Mouse (Mus musculus) right cerebral cortex, postnatal 10 days (tissue): Measurements from ENCODE around the gene Mthfd1.
A peak's percentile ranks its signal among the peaks of the same experiment; 100 is the strongest.

Experiments
- DNase-seq, 2 experiments: peaks; one replicate each; pipeline ENCODE4 v3.0.0; 2021; ENCODE audit warnings: low spot score in 2 of 2

Gene Mthfd1

DNA sequence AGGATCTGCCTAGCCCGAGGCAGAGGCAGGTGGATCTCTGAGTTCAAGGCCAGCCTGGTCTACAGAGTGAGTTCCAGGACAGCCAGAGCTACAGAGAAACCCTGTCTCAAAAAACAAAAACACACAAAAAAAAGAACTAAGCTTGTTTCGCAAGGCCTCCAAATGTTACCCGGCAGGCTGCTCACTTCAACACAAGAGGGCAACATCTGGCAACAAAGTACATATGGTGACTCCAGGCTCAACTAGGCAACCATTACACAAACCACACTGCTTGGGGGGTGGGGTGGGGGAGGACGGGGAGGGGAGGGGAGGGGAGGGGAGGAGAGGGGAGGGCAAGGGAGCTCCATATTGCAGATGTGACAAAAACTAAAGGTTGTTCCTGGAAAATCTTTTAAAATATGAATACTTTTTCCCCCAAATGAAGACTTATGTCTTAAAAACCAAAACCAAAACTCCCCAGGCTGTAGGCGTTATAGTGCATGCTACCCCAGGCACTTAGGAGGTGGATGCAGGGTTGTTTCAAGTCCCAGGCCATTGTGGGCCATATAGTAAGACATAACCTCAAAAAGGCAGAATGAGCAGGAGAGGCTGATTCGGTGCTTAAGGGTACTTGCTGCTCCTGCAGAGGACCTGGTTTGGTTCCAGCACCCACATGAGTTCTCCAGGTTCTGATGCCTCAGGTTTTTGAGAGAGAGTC is 90.8 kb downstream of the Mthfd1 start:
- DNase-seq = no peak

DNA sequence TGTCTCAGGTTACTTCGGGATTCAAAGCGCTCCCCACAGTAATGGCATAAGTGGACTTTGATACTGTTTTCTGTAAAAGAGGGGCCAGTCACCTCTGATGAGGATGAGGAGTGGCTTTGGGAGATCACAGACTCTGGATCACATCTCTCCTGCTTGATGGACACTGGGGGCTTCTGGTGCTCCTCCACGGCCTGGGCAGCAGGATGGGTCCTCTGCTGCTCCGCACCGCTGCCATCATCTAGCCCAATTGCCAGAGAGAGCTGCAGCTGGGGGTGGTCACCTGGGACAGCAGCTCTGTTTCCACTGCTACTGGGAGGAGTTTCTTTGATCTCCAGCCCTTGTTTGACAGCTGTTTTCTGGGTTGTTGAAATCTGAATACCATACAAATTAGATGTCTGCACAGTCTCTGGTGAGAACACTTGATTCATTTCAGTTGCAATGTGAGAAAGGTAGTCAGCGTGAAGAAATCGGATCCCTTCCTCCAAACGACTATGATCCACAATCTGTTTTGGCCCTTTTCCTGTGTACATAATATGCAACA is 94.7 kb downstream of the Mthfd1 start:
- no peak for DNase-seq

DNA sequence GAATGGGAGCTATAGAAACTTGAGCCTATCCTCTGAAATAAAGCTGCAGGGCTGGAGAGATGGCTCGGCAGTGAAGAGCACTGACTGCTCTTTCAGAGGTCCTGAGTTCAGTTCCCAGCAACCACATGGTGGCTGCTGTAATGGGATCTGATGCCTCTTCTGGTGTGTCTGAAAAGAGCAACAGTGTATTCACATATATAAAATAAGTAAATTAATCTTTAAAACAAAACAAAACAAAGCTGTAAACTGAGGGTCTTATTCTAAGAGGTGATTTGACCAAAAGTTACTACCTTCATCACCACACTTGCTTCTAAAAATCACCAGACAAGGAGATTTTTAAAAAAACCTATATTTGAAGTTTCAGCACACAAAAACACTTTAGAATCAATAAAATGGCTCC is 105.8 kb downstream of the Mthfd1 start:
- no peak for DNase-seq

DNA sequence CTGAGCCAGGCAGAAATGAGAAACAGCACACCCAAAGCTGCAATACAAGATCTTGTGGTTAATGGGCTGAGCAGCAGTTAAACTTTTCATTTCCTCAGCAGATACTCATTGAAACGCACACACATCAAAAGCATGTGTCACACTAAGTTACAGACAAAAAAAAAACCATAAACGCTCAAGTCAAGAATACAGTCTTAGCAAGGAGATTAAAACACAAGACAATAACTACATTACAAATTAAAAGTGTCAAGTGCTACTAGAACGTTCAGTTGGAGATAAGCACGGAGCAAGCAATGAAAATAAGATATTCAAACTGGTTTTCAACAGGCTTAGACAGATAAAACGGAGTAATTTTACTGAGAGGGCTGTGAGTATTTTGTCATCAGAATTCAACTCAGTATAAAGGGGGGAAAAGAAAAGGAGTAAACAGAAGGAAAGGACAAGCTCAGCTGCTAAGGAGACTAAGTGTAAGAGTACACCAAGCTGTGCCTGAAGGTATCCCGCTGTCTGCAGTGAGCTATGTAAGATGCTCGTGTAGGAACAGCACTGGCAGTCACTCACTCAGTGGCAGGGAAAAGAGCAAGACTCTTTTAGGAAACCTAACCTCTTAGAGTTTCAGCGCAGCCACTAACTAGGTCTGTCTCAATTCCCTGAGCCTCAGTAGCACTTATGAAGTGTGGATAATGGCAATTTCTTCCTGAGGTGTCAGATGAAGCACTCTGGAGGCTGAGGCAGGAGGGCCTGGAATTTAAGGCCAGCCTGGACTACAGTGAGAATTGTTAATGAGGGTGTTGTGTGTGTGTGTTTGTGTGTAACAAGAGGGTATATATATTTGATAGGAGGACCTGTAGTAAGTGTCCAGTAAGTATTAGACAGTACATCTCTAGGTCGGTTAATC is 106.6 kb downstream of the Mthfd1 start:
- DNase-seq = no peak

DNA sequence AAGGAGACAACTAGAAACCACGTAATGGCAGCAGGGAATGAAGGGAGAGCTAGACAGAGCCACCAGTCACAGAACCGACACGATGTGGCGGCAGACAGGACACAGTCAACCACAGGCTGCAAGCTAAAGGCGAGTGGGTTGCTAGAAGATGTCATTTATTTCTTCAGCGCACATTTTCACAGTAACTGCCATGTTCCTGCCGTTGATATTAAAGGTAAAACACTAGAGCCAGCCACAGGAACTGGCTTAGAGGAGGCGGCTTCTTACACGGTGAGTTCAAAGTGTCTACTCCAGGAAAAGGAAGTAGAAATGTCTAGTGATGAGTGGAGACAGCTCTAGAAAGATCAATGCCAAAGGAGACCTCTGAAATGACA is 107.2 kb downstream of the Mthfd1 start:
- no peak for DNase-seq

DNA sequence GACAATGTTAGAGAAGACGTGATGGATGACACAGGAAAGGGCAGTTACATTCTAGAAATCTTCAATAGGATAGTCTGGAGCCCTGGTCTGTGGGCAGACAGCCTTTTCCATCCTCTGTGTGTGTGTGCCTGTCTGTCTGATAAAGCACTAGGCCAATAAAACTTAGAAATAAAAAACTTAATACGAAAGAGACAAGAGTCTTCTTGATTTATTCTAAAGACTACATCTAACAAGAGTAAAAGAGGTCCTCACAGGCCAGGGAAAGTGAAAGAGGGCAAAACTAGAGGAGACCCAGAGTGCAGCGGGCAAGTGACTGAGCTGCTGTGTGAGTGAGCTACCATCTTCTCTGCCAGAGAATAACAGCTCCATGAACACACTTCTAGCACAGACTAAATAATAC is 111.2 kb downstream of the Mthfd1 start:
- no peak for DNase-seq

DNA sequence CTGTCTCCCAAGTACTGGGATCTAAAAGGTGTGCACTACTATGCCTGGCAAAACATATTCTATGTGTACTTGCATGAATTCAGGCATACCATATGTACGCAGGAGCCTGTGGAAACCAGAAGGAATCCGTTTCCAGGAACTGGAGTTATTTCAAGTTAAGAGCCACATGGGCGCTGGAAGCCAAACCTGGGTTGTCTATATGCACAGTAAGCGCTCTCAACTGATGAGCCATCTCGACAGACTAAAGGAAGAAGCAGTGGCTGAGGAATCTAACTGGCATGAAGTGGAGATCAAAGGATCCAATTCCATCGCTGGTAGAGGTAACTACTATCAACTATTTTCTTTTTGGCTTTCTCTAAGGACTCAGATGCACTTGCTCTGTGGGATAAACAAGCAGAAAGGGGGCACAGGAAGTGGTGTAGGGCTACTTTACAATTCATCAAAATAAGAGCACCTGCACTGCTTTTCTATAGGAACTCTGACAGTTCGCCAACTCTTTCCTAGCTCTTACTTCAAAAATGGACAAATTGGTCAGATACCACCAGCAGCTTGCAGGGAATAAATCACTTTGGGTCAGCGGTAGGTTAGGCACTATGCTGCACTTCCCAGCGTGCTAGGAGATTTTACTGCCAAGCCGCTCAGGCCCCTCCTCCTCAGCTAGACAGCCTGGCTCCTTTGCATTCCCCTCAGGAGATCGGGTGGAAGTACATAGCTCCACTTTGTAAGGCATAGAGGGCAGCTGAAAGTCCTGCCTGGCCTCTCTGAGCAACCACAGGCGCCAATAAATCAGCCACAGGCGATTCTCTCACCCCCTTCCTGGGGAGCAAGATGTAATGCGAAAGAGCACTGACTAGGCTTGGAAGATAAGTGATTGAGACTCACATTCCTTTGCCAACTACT is 112.2 kb downstream of the Mthfd1 start:
- DNase-seq = peak; percentile 35 to 56

DNA sequence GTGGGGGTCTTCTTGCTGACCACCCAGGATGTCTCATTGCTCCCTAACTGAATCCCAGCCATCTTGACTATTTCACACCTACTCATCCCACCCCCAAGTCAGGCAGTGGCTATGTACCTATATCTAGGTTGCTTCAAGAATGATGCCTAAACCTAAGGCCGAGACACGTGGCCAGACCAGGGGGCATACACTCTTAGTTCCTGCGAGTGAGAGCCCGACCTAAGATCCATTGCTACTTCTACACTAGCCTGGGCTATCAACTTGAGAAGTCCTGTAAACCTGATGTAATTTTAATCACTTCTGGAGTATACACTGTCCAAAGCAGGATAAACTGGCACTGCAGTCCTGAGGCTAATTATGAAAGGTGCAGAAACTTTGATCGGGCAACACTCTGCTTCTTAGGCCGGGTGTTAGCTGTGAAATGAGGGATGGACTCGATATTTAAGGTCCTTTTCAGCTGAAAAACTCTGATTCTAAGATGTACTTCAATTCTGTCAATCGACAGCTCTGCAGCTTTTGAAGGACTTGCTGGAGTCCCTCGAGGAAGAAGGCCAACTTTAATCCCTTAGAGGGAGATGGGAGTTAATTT is 113.2 kb downstream of the Mthfd1 start:
- no peak for DNase-seq

DNA sequence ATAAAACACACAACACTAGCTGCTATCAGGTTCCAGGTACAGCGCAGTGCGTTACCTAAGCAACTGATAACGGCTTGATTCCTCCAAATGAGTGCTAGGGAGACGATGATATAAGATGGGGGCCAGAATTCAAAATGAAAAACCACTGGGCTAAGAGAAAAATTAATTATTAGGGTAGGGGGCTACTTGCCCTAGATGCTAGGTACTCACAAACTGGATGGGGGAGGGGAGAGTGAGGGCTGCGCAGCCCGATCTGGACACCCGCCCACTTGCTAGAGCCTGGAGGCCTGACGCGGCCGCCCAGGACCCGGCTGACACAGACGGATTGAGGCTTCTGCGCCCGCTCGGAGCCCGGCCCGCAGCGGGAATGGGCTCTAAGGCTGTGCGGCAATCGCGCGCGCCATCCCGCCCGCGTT is 113.7 kb downstream of the Mthfd1 start:
- DNase-seq = peak; percentile 69 to 73
